In the genomic region with DNA sequence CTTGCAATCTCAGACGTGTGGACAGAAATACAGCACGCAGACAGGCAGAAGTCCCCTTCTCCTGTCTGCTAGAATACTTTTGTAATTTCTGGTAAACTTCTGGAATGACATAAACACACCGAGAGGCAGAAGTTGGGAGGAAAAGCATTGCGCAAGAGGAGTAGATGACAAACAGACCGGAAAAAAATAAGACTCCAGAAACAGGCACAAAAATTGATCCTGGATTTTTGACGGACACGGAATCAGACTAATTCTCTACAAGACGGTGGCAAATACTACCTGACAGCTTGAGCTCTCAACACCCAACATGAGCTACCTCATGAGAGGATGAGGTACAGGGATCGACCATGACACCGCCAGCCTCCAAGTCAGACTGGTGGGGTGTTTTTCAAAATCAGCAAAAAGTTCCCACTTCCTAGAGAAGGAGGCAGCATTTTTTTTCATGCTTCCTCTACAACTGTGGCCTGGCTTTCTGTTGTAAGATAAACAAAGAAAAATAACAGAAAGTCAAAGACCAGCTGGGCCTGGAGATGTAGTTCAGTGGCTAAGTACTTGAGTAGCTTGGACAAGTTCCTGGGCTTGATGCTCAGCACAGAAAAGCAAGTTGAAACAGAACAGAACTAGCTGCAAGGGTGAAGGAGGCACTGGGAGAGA, we compare ENCODE assay signal across 24 mouse cellular contexts. TPM values are rescaled to one million over a fixed set of nuclear protein-coding genes. Genes with fewer than 3 reads are reported as not detected.
DNase-seq lines count a peak whose midpoint lies in the region; ATAC-seq and TF ChIP-seq lines count a peak whose summit lies in the region.
"Had no signal": no experiment of that assay in that cellular context is flagged by ENCODE, and none has a peak within 500 bp of the region (broad histone marks: within the 10 kb centered on the region; RNA-seq: fewer than 3 reads in every experiment).

No protein-coding gene starts in this region.

- WGBS in lung, embryonic 14.5 days, result 79% methylated on average over 10 of the region's 10 CpGs
- 51% methylated on average over 10 of the region's 10 CpGs for WGBS in liver, postnatal 0 days (ENCODE audit: insufficient replicate concordance)

- intact Hi-C loops in heart, postnatal 14 days (cut with DNase I), result no loop called here
- intact Hi-C loops in left cerebral cortex, postnatal 4 days (cut with DNase I), result no loop called here

- no peaks in the 10 kb centered on the region for H3K9me3 ChIP-seq in lung, embryonic 14.5 days (ENCODE audit: low read depth, low read length)
- no peaks in the 10 kb centered on the region for H3K9me3 ChIP-seq in liver, postnatal 0 days (ENCODE audit: low read length)
- H3K9me3 ChIP-seq: forebrain, embryonic 15.5 days; heart, embryonic 15.5 days; hindbrain, embryonic 15.5 days; kidney, embryonic 15.5 days; midbrain, embryonic 15.5 days had no signal

- no peak overlapping the region for H3K4me3 ChIP-seq in lung, embryonic 14.5 days (ENCODE audit: low read depth, low read length)
- no peak overlapping the region for H3K4me3 ChIP-seq in liver, postnatal 0 days (ENCODE audit: low read depth, low read length)
- H3K4me3 ChIP-seq: embryonic facial prominence, embryonic 10.5 days; forebrain, embryonic 15.5 days; heart, embryonic 15.5 days; hindbrain, embryonic 15.5 days; kidney, embryonic 15.5 days; limb, embryonic 13.5 days; midbrain, embryonic 15.5 days; neural tube, embryonic 13.5 days had no signal

- TF ChIP-seq CTCF in lung, embryonic 14.5 days (IDR thresholded peaks at IDR 0.05; ENCODE audit: low read depth), result no peak
- no peak for TF ChIP-seq CTCF in liver, postnatal 0 days (IDR thresholded peaks at IDR 0.05; ENCODE audit: low read depth)

- H3K9ac ChIP-seq in lung, embryonic 14.5 days, result no peak overlapping the region
- H3K9ac ChIP-seq in liver, postnatal 0 days (replicated peaks), result no peak overlapping the region
- H3K9ac ChIP-seq: forebrain, embryonic 15.5 days; heart, embryonic 15.5 days; hindbrain, embryonic 15.5 days; kidney, embryonic 15.5 days; limb, embryonic 13.5 days; midbrain, embryonic 15.5 days; neural tube, embryonic 13.5 days had no signal

- no peak overlapping the region for H3K4me2 ChIP-seq in lung, embryonic 14.5 days
- H3K4me2 ChIP-seq in liver, postnatal 0 days (ENCODE audit: low read depth, low read length), result no peak overlapping the region
- H3K4me2 ChIP-seq: forebrain, embryonic 15.5 days; heart, embryonic 15.5 days; hindbrain, embryonic 15.5 days; kidney, embryonic 15.5 days; limb, embryonic 13.5 days; midbrain, embryonic 15.5 days; neural tube, embryonic 13.5 days had no signal

- H3K27ac ChIP-seq in lung, embryonic 14.5 days (ENCODE audit: low read depth), result peak overlapping the region; percentile 33; the same call in 1 of the 2 replicates
- peak overlapping the region; percentile 30 for H3K27ac ChIP-seq in liver, postnatal 0 days (ENCODE audit: low read depth)
- H3K27ac ChIP-seq: embryonic facial prominence, embryonic 10.5 days; forebrain, embryonic 15.5 days; heart, embryonic 15.5 days; hindbrain, embryonic 15.5 days; kidney, embryonic 15.5 days; limb, embryonic 13.5 days; midbrain, embryonic 15.5 days; neural tube, embryonic 13.5 days had no signal

- 0 out of 2 replicates have a peak, but pooled peaks cover 2% of the 10 kb centered on the region for H3K4me1 ChIP-seq in lung, embryonic 14.5 days (ENCODE audit: insufficient read depth)
- peaks cover 54% of the 10 kb centered on the region for H3K4me1 ChIP-seq in liver, postnatal 0 days (ENCODE audit: insufficient read depth)
- H3K4me1 ChIP-seq: hindbrain, embryonic 15.5 days; midbrain, embryonic 15.5 days; neural tube, embryonic 13.5 days had no signal

- 0 out of 2 replicates have a peak, but pooled peaks have one; percentile 29 for TF ChIP-seq EP300 in liver, postnatal 0 days (IDR thresholded peaks at IDR 0.05; ENCODE audit: low read depth)

- peak; percentile 51 to 58 for DNase-seq in heart, adult 9 months (ENCODE audit: low spot score in 2 of 2)
- no peak for DNase-seq in heart, postnatal 14 days
- DNase-seq in lung, embryonic 14.5 days, result peak; percentile 48
- DNase-seq in lung, postnatal 25 days (ENCODE audit: low spot score), result no peak
- peak; percentile 58 for DNase-seq in adipocyte (ENCODE audit: low spot score)
- DNase-seq in liver, postnatal 0 days, result no peak
- DNase-seq in left cerebral cortex, postnatal 4 days, result no peak
- no peak for DNase-seq in thymus, postnatal 10 days (ENCODE audit: low spot score in 2 of 2)
- DNase-seq: adrenal gland, postnatal 36 days; cerebellum, adult 11-12 months; cerebellum, postnatal 10 days; kidney, adult 11 months; kidney, postnatal 36 days; layer of hippocampus, postnatal 36 days; lung, postnatal 10 days; thymus, postnatal 25 days had no signal

- peaks cover 41% of the 10 kb centered on the region for H3K36me3 ChIP-seq in lung, embryonic 14.5 days (ENCODE audit: insufficient read depth)
- H3K36me3 ChIP-seq in liver, postnatal 0 days (replicated peaks; ENCODE audit: insufficient read depth, low read length), result peaks cover 49% of the 10 kb centered on the region
- H3K36me3 ChIP-seq: midbrain, embryonic 15.5 days had no signal

- no peaks in the 10 kb centered on the region for H3K27me3 ChIP-seq in lung, embryonic 14.5 days (ENCODE audit: insufficient read depth, low read length)
- no peaks in the 10 kb centered on the region for H3K27me3 ChIP-seq in liver, postnatal 0 days (ENCODE audit: insufficient read depth, low read length)
- H3K27me3 ChIP-seq: forebrain, embryonic 15.5 days; heart, embryonic 15.5 days; hindbrain, embryonic 15.5 days; kidney, embryonic 15.5 days; limb, embryonic 13.5 days; midbrain, embryonic 15.5 days; neural tube, embryonic 13.5 days had no signal

- no peak for ATAC-seq in lung, embryonic 14.5 days (ENCODE audit: insufficient read depth)
- ATAC-seq in liver, postnatal 0 days, result no peak
- ATAC-seq: forebrain, embryonic 15.5 days; midbrain, embryonic 15.5 days had no signal

RNA-seq across cellular contexts. Expression of a gene that starts 34.7 kb away (rescaled TPM):
- 10 to 100 TPM; 22.8 to 33.6 TPM for total RNA-seq in heart, postnatal 14 days (2021)
- 13.6 and 14.3 TPM in 2 replicates for polyA plus RNA-seq in lung, embryonic 14.5 days (2014; fragmentation: Nextera tagmentation; extraction: Ambion mirVana)
- 9.9 and 11.0 TPM in 2 replicates for polyA plus RNA-seq in liver, postnatal 0 days (2015; fragmentation: Nextera tagmentation; extraction: Ambion mirVana)
- total RNA-seq in left cerebral cortex, postnatal 4 days (2021), result 10 to 100 TPM; 34.3 to 34.8 TPM

Comparison
In these comparisons a context has a peak if more than half of its experiments do, and no peak if none do; other contexts are left out.
1. DNase-seq: peak in heart, adult 9 months (2 of 2), lung, embryonic 14.5 days (single experiment) and adipocyte (single experiment); none in heart, postnatal 14 days (0 of 2), lung, postnatal 25 days (single experiment), liver, postnatal 0 days (single experiment), left cerebral cortex, postnatal 4 days (single experiment) and thymus, postnatal 10 days (0 of 2).